Mouse (Mus musculus) heart, embryonic 12.5 days (tissue): ENCODE measurements at regions not wholly inside any gene's neighbourhood (a gene's known extent, or its start where the extent isn't known, plus 50 kb on each side); places are given as distances from the start of the nearest gene placed in this dataset.

Source experiments
- ATAC-seq: fragments of 200-750 bp; cut with Nextera tagmentation; 2 replicates; pipeline ENCODE4 v1.8.0; 2017; ENCODE audit warnings: moderate TSS enrichment, moderate library complexity; ENCODE audit not compliant: insufficient number of reproducible peaks, low FRiP score
- H3K27ac ChIP-seq: fragments of 300-500 bp; sonication (generic); 2 replicates; pipeline ENCODE4 v1.5.1; 2016; ENCODE audit warnings: mild to moderate bottlenecking, moderate library complexity; ENCODE audit not compliant: poor library complexity, severe bottlenecking
- H3K27me3 ChIP-seq: fragments of 300-500 bp; sonication (generic); replicated peaks from 2 replicates; pipeline ENCODE4 v1.6.1; 2016; ENCODE audit warnings: mild to moderate bottlenecking, moderate library complexity
- H3K36me3 ChIP-seq: fragments of 300-500 bp; sonication (generic); 2 replicates; pipeline ENCODE4 v1.6.1; 2016; ENCODE audit warnings: mild to moderate bottlenecking, moderate library complexity
- H3K4me1 ChIP-seq: fragments of 300-500 bp; sonication (generic); replicated peaks from 2 replicates; pipeline ENCODE4 v1.6.1; 2016; ENCODE audit warnings: mild to moderate bottlenecking
- H3K4me2 ChIP-seq: fragments of 300-500 bp; sonication (generic); 2 replicates; pipeline ENCODE4 v1.6.1; 2016; ENCODE audit warnings: mild to moderate bottlenecking, moderate library complexity
- H3K4me3 ChIP-seq: fragments of 300-500 bp; sonication (generic); 2 replicates; pipeline ENCODE4 v1.5.1; 2016; ENCODE audit warnings: mild to moderate bottlenecking
- H3K9ac ChIP-seq: fragments of 300-500 bp; sonication (generic); 2 replicates; pipeline ENCODE4 v1.6.1; 2016; ENCODE audit warnings: mild to moderate bottlenecking, moderate library complexity
- H3K9me3 ChIP-seq: fragments of 300-500 bp; sonication (generic); replicated peaks from 2 replicates; pipeline ENCODE4 v1.6.1; 2016; ENCODE audit warnings: mild to moderate bottlenecking, moderate library complexity
- WGBS: fragments of 180-500 bp; shearing (Covaris S2); methylation state at CpG from one replicate; pipeline ENCODE4 v1.1.7; 2016; 5-methylcytosine and 5-hydroxymethylcytosine counted together

DNA sequence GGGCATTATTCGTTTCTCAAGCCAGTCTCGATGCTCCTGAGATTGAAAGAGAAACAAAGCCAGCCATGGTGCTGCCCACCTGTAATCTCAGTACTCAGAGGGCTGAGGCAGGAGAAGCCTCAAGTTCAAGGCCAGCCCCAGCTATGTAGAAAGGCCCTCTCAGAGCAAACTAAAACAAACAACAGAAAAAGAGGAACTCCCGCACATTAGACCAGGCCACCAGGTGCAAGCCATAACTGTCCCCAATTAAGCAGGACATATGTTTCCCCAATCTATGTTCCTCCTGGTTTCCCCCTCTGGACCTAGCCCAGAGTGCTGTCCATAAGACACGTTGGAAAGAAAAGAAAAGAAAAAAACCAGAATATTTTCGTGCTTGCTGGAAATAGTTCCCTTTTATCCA, 142.5 kb downstream of the Cdc5l start:
- H3K4me1 ChIP-seq = no peaks in the 10 kb centered on the region
- no peak overlapping the region for H3K4me3 ChIP-seq
- H3K36me3 ChIP-seq = no peaks in the 10 kb centered on the region
- H3K27ac ChIP-seq = no peak overlapping the region
- no peak for ATAC-seq
- no peak overlapping the region for H3K9ac ChIP-seq
- H3K27me3 ChIP-seq = no peaks in the 10 kb centered on the region
- no peaks in the 10 kb centered on the region for H3K9me3 ChIP-seq
- WGBS = 76% methylated on average over 5 of the region's 5 CpGs
- H3K4me2 ChIP-seq = no peak overlapping the region

DNA sequence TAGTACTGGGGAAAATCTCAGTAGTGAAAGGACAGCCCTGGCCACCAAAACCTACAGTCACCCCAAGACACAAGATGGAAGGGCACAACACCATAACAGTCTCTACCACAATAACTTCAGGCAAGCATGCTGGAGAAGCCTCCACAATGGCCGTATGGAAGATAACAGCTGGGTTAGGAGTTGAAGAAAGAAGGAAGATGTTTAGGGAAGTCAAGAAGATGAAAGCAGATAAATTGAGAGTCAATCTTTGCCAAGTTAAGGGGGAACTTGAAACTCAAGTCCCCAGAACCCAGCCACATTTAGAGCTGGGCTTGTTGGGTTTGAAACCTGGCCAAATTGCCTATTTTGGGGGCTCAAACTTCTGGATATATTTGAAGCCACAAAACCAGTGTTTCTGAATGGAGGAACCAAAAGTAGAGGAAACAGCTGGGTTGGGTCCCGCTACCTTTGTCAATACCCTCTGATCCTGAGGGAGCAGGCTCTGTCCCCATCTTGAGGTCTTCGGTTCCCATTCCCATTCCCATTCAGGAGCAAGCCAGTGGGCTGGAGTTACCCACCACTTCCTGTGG, 147.8 kb downstream of the Cdc5l start:
- Histone ChIP-seq H3K9me3 (no peaks in the 10 kb centered on the region), H3K9ac (no peak overlapping the region), H3K27me3 (no peaks in the 10 kb centered on the region), H3K4me1 (no peaks in the 10 kb centered on the region), H3K36me3 (no peaks in the 10 kb centered on the region), H3K4me2 (no peak overlapping the region), H3K4me3 (no peak overlapping the region), H3K27ac (no peak overlapping the region)
- ATAC-seq = no peak
- WGBS = 79% methylated on average over 3 of the region's 3 CpGs

DNA sequence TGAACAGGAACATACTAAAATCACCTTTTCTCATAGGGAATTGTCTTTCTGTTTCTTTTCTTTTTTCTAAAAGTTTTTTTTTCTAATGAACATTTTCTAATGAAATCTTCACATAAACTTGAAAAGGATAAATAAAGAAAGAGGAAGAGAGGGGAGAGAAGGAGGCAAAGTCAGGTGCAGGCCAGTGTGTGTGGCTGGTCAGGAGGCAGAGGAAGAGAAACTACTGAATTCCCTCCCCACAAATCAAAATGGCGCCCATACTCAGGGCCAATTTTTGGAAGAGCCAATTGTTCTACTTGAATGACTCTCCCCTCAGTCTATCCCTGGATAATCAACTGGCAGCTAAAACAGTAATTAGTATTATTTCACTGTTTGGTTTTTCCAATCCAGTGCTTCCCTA, 152.0 kb downstream of the Cdc5l start:
- no peaks in the 10 kb centered on the region for H3K36me3 ChIP-seq
- no peak overlapping the region for H3K27ac ChIP-seq
- WGBS = 84% methylated on average over 1 of the region's 1 CpGs
- no peak overlapping the region for H3K9ac ChIP-seq
- no peak for ATAC-seq
- no peaks in the 10 kb centered on the region for H3K4me1 ChIP-seq
- no peak overlapping the region for H3K4me3 ChIP-seq
- H3K9me3 ChIP-seq = no peaks in the 10 kb centered on the region
- no peak overlapping the region for H3K4me2 ChIP-seq
- H3K27me3 ChIP-seq = 0 out of 2 replicates have a peak, but pooled peaks cover 2% of the 10 kb centered on the region

DNA sequence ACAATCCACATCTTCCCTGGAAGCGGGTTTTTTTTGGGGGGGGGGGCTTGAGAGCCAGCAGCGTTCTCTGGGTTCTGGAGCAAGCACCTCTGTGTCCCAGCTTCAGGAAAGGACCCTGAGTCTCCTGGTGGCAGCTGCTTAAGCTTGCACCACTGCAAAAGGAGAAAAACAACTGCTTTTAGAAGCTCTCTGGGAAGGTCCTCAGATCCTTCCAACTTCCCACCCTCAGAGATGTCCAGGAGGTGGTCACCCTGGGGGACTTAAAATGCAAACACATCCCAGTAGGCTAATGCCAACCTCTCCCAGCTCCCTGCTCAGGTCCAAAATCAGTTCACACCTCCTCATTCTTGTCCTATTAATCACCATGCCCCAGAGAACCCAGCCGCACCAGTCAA, 153.7 kb downstream of the Cdc5l start:
- no peaks in the 10 kb centered on the region for H3K9me3 ChIP-seq
- no peak for ATAC-seq
- H3K36me3 ChIP-seq = no peaks in the 10 kb centered on the region
- no peak overlapping the region for H3K4me2 ChIP-seq
- WGBS = 36% methylated on average over 3 of the region's 3 CpGs
- H3K9ac ChIP-seq = no peak overlapping the region
- no peaks in the 10 kb centered on the region for H3K4me1 ChIP-seq
- H3K27me3 ChIP-seq = 0 out of 2 replicates have a peak, but pooled peaks cover 2% of the 10 kb centered on the region
- H3K4me3 ChIP-seq = no peak overlapping the region
- H3K27ac ChIP-seq = no peak overlapping the region

DNA sequence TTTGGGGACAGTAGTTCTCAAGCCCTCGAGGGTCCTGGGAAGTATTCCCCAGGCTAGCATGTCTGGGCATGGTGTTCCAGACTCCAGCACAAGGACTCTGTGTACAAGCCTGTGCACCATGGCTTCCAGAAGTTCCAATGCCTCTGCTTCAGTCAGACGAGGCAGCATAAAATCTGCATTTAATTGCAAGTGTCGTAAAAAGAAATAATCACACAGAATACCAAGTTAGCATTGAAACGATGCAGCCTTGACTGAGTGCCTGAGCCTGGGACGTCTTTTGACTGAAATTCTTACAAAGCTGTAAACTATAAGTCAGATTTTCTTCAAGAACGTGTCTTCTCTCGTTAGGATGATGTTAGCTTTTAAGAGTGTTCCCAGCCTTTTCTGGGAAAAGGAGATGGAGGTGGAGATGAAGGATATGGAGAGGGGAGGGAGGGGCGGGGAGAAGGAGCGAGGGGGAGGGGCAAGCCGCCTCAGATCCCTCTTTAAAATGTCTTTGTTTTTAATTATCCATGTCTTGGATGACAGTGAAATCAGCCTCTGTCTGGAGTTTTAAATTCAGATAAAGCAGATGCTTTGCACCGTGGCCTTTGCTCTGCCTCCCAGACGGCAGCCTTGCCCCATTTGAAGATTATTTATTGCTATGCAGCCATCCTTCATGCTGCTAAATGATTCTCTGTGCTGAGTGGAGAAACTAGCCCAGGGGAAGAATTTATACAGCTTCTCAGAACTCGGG, 154.3 kb downstream of the Cdc5l start:
- no peak overlapping the region for H3K27ac ChIP-seq
- H3K36me3 ChIP-seq = no peaks in the 10 kb centered on the region
- H3K27me3 ChIP-seq = peaks cover 2% of the 10 kb centered on the region; the same call in 1 of the 2 replicates
- ATAC-seq = no peak
- H3K4me3 ChIP-seq = no peak overlapping the region
- no peaks in the 10 kb centered on the region for H3K9me3 ChIP-seq
- 40% methylated on average over 13 of the region's 13 CpGs for WGBS
- no peak overlapping the region for H3K4me2 ChIP-seq
- H3K4me1 ChIP-seq = no peaks in the 10 kb centered on the region
- no peak overlapping the region for H3K9ac ChIP-seq

DNA sequence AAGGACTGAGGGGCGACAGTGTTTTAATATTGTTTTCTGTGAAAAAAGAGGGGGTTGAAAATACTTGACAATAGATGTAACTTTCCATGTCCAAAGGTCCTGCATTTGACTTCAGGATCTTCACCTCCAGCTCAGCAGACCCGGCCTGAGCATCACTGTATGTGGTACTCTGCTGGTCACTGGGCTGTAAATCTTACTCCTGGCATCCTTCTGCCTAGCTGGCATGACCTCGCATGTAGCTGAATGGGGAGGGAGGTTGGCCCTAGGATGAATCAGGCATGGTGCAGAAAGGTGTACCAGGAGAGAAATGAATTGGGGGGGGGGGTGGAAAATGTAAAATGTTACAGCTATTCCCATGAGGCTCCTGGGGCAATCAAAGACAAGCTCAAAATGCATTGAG, 156.0 kb downstream of the Cdc5l start:
- no peaks in the 10 kb centered on the region for H3K4me1 ChIP-seq
- peaks cover 2% of the 10 kb centered on the region; the same call in 1 of the 2 replicates for H3K27me3 ChIP-seq

DNA sequence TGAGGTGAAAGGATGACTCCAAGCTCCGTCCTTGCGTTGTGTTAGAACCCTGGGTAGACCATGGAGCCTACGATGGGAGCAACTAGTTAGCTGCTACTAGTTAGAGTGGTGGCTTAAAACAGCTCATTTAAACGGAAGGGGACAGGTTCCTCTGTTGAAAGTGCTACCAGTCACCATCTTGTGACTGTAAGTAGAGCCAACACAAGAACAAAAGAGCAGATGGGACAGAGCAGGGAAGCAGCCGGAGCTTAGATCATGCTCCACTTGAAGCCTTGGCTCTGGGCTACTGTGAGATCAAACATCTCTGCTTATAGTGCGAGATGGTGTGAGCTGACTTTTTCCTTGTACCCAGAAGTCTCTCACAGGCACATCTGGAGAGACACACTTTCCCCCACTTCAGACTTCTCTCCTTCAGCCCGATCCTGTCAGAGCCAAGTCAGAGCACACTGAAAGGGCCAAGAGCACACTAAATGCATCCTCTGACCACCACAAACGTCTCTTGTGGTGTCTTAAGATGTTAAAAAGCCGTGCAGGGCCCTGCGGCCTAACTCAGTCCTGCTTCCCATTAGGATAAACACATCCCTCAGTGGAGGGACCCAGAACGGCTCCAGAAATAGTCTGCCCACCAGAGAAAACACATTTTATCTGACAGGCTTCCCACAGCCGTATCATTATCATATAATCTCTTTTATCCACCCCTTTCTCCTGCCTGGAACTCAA, 156.7 kb downstream of the Cdc5l start:
- H3K9ac ChIP-seq = no peak overlapping the region
- no peak for ATAC-seq
- no peak overlapping the region for H3K27ac ChIP-seq
- H3K9me3 ChIP-seq = 0 out of 2 replicates have a peak, but pooled peaks cover 3% of the 10 kb centered on the region
- no peaks in the 10 kb centered on the region for H3K36me3 ChIP-seq
- H3K4me1 ChIP-seq = no peaks in the 10 kb centered on the region
- 60% methylated on average over 12 of the region's 12 CpGs for WGBS
- no peak overlapping the region for H3K4me2 ChIP-seq
- H3K4me3 ChIP-seq = no peak overlapping the region
- H3K27me3 ChIP-seq = peaks cover 2% of the 10 kb centered on the region; the same call in 1 of the 2 replicates

More for the DNA sequence above, 156.0 kb downstream of the Cdc5l start:
- ATAC-seq = no peak
- no peaks in the 10 kb centered on the region for H3K36me3 ChIP-seq
- H3K4me3 ChIP-seq = no peak overlapping the region
- no peaks in the 10 kb centered on the region for H3K9me3 ChIP-seq
- no peak overlapping the region for H3K27ac ChIP-seq
- no peak overlapping the region for H3K4me2 ChIP-seq
- no peak overlapping the region for H3K9ac ChIP-seq
- 62% methylated on average over 3 of the region's 3 CpGs for WGBS

DNA sequence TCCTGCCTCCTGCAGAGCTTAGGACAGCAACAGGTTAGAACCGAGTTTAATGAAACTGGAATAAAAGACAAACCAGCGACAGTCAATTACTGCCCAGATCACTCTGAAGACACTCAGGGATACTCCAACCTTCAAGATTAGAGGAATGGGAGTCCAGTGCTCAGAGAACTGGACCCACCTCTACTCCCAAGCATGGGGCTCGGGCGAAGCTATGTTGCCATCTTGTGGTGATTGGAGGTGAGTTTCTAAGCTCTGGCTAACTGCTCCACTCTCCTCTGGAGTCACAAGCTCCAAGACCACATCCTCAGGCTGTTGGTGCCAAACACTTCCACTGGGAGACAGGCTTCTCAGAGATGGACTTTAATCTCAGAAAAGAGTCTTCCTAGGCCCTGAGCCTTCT, 158.6 kb downstream of the Cdc5l start:
- no peaks in the 10 kb centered on the region for H3K36me3 ChIP-seq
- H3K27ac ChIP-seq = no peak overlapping the region
- 59% methylated on average over 4 of the region's 4 CpGs for WGBS
- peaks cover 9% of the 10 kb centered on the region; the same call in 1 of the 2 replicates for H3K9me3 ChIP-seq
- no peaks in the 10 kb centered on the region for H3K4me1 ChIP-seq
- no peak overlapping the region for H3K4me2 ChIP-seq
- no peak overlapping the region for H3K9ac ChIP-seq
- no peak for ATAC-seq
- no peak overlapping the region for H3K4me3 ChIP-seq
- H3K27me3 ChIP-seq = peaks cover 2% of the 10 kb centered on the region; the same call in 1 of the 2 replicates

DNA sequence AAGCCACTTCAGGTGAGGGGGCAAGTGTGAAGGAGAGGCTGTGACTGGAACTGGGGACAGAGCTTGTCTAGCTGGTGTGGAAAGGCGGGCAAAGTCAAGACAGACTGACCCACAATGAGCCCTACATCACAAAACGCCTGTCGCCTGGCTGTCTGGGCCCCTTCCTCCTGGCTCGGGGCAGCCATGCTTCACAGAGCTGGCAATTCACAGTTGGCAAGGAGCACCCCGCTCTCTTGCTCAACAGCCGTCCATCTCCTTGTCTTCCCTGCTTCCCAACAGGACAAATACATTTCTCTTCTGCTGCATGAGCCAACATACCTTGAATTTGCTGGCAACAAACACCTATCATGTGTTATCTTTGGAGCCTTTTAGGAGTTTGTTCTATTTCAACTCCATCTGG, 166.8 kb downstream of the Cdc5l start:
- no peak overlapping the region for H3K9ac ChIP-seq
- no peak overlapping the region for H3K4me2 ChIP-seq
- no peaks in the 10 kb centered on the region for H3K4me1 ChIP-seq
- no peak overlapping the region for H3K4me3 ChIP-seq
- H3K36me3 ChIP-seq = no peaks in the 10 kb centered on the region
- H3K9me3 ChIP-seq = peaks cover 5% of the 10 kb centered on the region; the same call in 1 of the 2 replicates
- 67% methylated on average over 6 of the region's 6 CpGs for whole genome bisulfite sequencing
- H3K27ac ChIP-seq = no peak overlapping the region
- no peaks in the 10 kb centered on the region for H3K27me3 ChIP-seq
- ATAC-seq = no peak

DNA sequence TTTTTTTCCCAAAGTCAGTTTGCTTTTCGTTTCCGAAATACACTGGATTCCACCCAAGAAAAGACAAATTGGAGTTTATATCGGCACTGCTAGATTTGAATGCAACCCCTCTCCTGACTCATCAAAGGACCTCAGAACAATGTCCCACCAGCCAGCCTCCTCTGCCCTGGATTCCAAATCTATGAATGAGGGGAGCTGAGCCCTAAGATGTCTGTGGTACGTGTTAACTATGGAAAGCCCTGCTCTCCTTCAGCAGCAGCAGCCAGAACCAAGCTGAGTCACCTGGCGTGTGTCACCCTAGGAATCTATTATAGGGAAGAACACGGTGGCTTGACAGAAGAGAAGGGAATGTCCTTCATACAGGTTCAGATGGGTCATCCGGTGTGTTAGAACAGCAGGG, 167.9 kb downstream of the Cdc5l start:
- ATAC-seq = no peak
- no peaks in the 10 kb centered on the region for H3K27me3 ChIP-seq
- H3K4me3 ChIP-seq = no peak overlapping the region
- WGBS = 79% methylated on average over 7 of the region's 7 CpGs
- H3K4me2 ChIP-seq = no peak overlapping the region
- no peaks in the 10 kb centered on the region for H3K36me3 ChIP-seq
- H3K9ac ChIP-seq = no peak overlapping the region
- H3K27ac ChIP-seq = no peak overlapping the region
- H3K9me3 ChIP-seq = no peaks in the 10 kb centered on the region
- H3K4me1 ChIP-seq = no peaks in the 10 kb centered on the region

DNA sequence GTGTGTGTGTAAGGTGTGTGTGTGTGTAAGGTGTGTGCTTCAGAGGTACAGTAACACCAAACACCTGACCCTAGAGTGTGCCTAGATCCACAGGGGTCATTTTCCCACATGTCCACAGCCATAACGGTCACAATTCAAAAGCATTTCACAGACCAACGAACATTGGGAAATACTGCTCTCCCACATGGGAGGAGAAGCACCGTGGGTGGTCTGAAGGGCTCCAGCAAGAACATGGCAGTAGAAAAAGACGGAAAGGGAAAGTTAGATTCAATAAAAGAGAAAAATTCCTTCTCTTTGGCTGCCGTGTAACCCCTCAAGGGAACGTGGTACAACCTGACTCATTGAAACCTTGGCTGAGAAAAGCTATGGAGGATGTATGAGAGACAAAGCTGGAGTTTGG, 169.1 kb downstream of the Cdc5l start:
- Histone ChIP-seq H3K4me1 (no peaks in the 10 kb centered on the region), H3K27me3 (no peaks in the 10 kb centered on the region), H3K27ac (no peak overlapping the region), H3K4me2 (no peak overlapping the region), H3K4me3 (no peak overlapping the region), H3K9ac (no peak overlapping the region), H3K9me3 (no peaks in the 10 kb centered on the region), H3K36me3 (no peaks in the 10 kb centered on the region)
- ATAC-seq = no peak
- WGBS = 73% methylated on average over 6 of the region's 6 CpGs
